Mouse (Mus musculus) lung, embryonic 14.5 days (tissue): ENCODE results near the gene Slc35f6. TPM values are rescaled to one million over a fixed set of nuclear protein-coding genes. Genes with fewer than 3 reads are reported as not detected.

Experiments used
- ATAC-seq: fragments of 200-750 bp; cut with Nextera tagmentation; 2 replicates; pipeline ENCODE4 v1.8.0; 2017; ENCODE audit warnings: mild to moderate bottlenecking, moderate TSS enrichment, moderate library complexity; ENCODE audit not compliant: insufficient read depth
- DNase-seq: peaks from one replicate; pipeline ENCODE4 v3.0.0-alpha.2; 2015
- H3K27ac ChIP-seq: fragments of 300-500 bp; sonication (generic); 2 replicates; pipeline ENCODE4 v1.5.1; 2014; ENCODE audit warnings: low read depth, mild to moderate bottlenecking, moderate library complexity
- H3K27me3 ChIP-seq: fragments of 300-500 bp; sonication (generic); 2 replicates; pipeline ENCODE4 v1.6.1; 2014; ENCODE audit warnings: low read length, control low read depth; ENCODE audit not compliant: insufficient read depth
- H3K36me3 ChIP-seq: fragments of 300-500 bp; sonication (generic); 2 replicates; pipeline ENCODE4 v1.6.1; 2014; ENCODE audit warnings: control low read depth; ENCODE audit not compliant: insufficient read depth
- H3K4me1 ChIP-seq: fragments of 300-500 bp; sonication (generic); 2 replicates; pipeline ENCODE4 v1.6.1; 2014; ENCODE audit warnings: antibody characterized with exemption, control low read depth; ENCODE audit not compliant: insufficient read depth
- H3K4me2 ChIP-seq: fragments of 300-500 bp; sonication (generic); 2 replicates; pipeline ENCODE4 v1.6.1; 2014; ENCODE audit warnings: mild to moderate bottlenecking
- H3K4me3 ChIP-seq: fragments of 300-500 bp; sonication (generic); 2 replicates; pipeline ENCODE4 v1.5.1; 2014; ENCODE audit warnings: low read depth, low read length
- H3K9ac ChIP-seq: fragments of 300-500 bp; sonication (generic); 2 replicates; pipeline ENCODE4 v1.6.1; 2014
- H3K9me3 ChIP-seq: fragments of 300-500 bp; sonication (generic); 2 replicates; pipeline ENCODE4 v1.6.1; 2016; ENCODE audit warnings: low read depth, low read length, control low read depth
- CTCF ChIP-seq: IDR thresholded peaks from 2 replicates; pipeline ENCODE4 v1.5.1; 2016; ENCODE audit warnings: antibody characterized with exemption, low read depth
- WGBS: fragments of 180-500 bp; shearing (Covaris S2); extraction: QIAGEN DNeasy Blood & Tissue Kit; methylation state at CpG from one replicate; pipeline ENCODE4 v1.1.7; 2014; 5-methylcytosine and 5-hydroxymethylcytosine counted together
- polyA plus RNA-seq: library from polyadenylated mRNA; unstranded; fragments of >200 nt; fragmentation: Nextera tagmentation; extraction: Ambion mirVana; gene quantifications from 2 replicates; pipeline ENCODE4 v1.2.1, GENCODE M21; 2014

Slc35f6 gene
- polyA plus RNA-seq, 1 experiment from 2014 or later: 27.6 TPM

DNA sequence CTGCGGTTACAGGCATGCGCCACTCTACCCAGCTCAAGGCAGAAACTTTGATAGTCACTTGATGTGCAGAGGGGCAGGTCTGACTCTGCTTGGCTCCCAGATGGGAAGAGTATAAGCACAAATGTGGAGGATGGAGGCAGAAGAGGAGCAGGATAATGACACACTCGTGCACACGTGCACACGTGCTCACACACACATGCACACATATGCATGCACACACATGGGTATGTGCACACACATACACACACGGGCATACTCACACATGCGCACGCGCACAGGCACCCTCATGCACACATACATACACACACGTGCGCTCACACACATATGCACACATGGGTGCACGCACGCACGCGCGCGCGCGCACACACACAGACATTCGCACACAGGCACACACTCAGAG lies 27.2 kb upstream of the Slc35f6 start:
- TF ChIP-seq CTCF: no peak
- Histone ChIP-seq H3K27me3 (peaks cover 15% of the 10 kb centered on the region), H3K36me3 (no peaks in the 10 kb centered on the region), H3K4me3 (no peak overlapping the region), H3K4me2 (no peak overlapping the region), H3K27ac (no peak overlapping the region), H3K4me1 (peaks cover 30% of the 10 kb centered on the region), H3K9me3 (no peaks in the 10 kb centered on the region), H3K9ac (no peak overlapping the region)
- ATAC-seq (no peak), DNase-seq (no peak)
- WGBS: 93% methylated on average over 20 of the region's 20 CpGs

DNA sequence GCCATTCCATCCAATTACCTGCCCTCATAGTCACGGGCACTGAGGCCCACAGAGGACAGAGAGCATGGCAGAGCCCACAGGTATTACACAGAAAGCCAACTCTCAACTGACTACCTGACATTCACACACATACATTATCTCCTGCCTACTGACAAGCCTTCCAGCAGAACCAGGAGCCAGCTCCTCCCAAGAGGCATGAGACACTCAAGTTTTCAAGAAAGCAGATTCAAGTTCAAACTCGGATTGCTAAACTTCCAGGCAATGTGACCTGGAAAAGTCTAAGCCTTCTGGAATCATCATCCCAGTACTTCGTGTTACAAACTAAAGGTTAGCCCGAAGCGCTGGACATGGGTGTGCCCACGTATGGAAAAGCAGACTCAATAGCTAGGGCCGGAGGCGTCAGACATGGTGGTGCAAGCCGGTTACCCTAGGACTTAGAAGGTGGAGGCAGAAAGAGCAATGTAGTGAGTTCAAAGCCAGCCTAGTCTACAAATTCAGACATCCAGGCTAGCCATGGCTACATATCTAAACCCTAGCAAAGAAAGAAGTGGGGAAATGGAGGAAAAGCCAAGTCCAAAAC lies 26.4 kb upstream of the Slc35f6 start:
- H3K9ac ChIP-seq: no peak overlapping the region
- H3K4me2 ChIP-seq: no peak overlapping the region
- no peaks in the 10 kb centered on the region for H3K36me3 ChIP-seq
- DNase-seq (no peak), ATAC-seq (no peak)
- WGBS: 90% methylated on average over 9 of the region's 9 CpGs
- H3K4me1 ChIP-seq: peaks cover 25% of the 10 kb centered on the region
- peaks cover 15% of the 10 kb centered on the region for H3K27me3 ChIP-seq
- no peak overlapping the region for H3K4me3 ChIP-seq
- H3K27ac ChIP-seq: no peak overlapping the region
- TF ChIP-seq CTCF: no peak
- no peaks in the 10 kb centered on the region for H3K9me3 ChIP-seq

DNA sequence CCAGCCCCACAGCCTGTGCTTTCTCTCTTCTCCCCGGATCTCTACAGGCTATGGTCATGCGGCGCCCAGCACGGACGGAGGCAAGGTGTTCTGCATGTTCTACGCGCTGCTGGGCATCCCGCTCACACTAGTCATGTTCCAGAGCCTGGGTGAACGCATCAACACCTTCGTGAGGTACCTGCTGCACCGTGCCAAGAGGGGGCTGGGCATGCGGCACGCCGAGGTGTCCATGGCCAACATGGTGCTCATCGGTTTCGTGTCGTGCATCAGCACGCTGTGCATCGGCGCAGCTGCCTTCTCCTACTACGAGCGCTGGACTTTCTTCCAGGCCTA lies 25.9 kb upstream of the Slc35f6 start:
- WGBS: 67% methylated on average over 22 of the region's 22 CpGs
- TF ChIP-seq CTCF: no peak
- Histone ChIP-seq H3K9me3 (no peaks in the 10 kb centered on the region), H3K9ac (no peak overlapping the region), H3K4me1 (peaks cover 20% of the 10 kb centered on the region), H3K4me3 (peak overlapping the region; percentile 33; the same call in 1 of the 2 replicates), H3K27ac (no peak overlapping the region), H3K4me2 (peak overlapping the region; percentile 70), H3K36me3 (no peaks in the 10 kb centered on the region), H3K27me3 (peaks cover 15% of the 10 kb centered on the region)
- 0 out of 2 replicates have a peak, but pooled peaks have one; percentile 3 for ATAC-seq
- DNase-seq: no peak

DNA sequence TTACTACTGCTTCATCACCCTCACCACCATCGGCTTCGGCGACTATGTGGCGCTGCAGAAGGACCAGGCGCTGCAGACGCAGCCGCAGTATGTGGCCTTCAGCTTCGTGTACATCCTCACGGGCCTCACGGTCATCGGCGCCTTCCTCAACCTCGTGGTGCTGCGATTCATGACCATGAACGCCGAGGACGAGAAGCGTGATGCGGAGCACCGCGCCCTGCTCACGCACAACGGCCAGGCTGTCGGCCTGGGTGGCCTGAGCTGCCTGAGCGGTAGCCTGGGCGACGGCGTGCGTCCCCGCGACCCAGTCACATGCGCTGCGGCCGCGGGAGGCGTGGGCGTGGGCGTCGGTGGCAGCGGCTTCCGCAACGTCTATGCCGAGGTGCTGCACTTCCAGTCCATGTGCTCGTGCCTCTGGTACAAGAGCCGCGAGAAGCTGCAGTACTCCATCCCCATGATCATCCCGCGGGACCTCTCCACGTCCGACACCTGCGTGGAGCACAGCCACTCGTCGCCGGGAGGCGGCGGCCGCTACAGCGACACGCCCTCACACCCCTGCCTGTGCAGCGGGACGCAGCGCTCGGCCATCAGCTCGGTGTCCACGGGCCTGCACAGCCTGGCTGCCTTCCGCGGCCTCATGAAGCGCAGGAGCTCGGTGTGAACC lies 25.4 kb upstream of the Slc35f6 start:
- DNase-seq: peak; percentile 44
- peak overlapping the region; percentile 10; the same call in 1 of the 2 replicates for H3K9ac ChIP-seq

DNA sequence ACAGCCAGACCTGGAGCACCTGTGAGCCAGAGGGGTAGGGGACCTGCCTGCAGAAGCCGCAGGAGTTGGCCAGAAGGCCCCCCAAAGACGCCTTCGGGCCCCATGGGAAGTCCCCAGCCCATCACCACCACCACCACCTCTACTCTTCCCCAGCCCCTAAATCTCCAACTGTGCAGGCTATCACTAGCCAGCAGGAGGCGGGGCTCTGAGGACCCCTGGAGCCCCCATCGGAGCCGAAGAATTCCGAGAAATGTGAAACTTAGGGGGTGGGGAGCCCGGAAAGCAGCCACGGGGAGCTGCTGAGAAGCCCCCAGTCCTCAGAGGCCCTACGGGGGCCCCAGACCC lies 24.9 kb upstream of the Slc35f6 start:
- peak; percentile 38; the same call in 1 of the 2 replicates for ATAC-seq
- H3K4me2 ChIP-seq: peak overlapping the region; percentile 70
- H3K4me3 ChIP-seq: peak overlapping the region; percentile 33
- no peaks in the 10 kb centered on the region for H3K9me3 ChIP-seq
- H3K4me1 ChIP-seq: peaks cover 20% of the 10 kb centered on the region
- H3K9ac ChIP-seq: peak overlapping the region; percentile 10; the same call in 1 of the 2 replicates
- TF ChIP-seq CTCF: 0 out of 2 replicates have a peak, but pooled peaks have one; percentile 5
- 2% methylated on average over 10 of the region's 10 CpGs for WGBS
- H3K27me3 ChIP-seq: peaks cover 15% of the 10 kb centered on the region
- H3K27ac ChIP-seq: no peak overlapping the region
- no peaks in the 10 kb centered on the region for H3K36me3 ChIP-seq
- peak; percentile 41 for DNase-seq

More for the DNA sequence above, 25.4 kb upstream of the Slc35f6 start:
- peak overlapping the region; percentile 70 for H3K4me2 ChIP-seq
- 6% methylated on average over 69 of the region's 69 CpGs for WGBS
- ATAC-seq: peak; percentile 45
- no peaks in the 10 kb centered on the region for H3K36me3 ChIP-seq
- H3K4me1 ChIP-seq: peaks cover 20% of the 10 kb centered on the region
- no peaks in the 10 kb centered on the region for H3K9me3 ChIP-seq
- no peak; the same call in 1 of the 2 replicates for TF ChIP-seq CTCF
- H3K4me3 ChIP-seq: peak overlapping the region; percentile 33
- no peak overlapping the region for H3K27ac ChIP-seq
- H3K27me3 ChIP-seq: peaks cover 15% of the 10 kb centered on the region

DNA sequence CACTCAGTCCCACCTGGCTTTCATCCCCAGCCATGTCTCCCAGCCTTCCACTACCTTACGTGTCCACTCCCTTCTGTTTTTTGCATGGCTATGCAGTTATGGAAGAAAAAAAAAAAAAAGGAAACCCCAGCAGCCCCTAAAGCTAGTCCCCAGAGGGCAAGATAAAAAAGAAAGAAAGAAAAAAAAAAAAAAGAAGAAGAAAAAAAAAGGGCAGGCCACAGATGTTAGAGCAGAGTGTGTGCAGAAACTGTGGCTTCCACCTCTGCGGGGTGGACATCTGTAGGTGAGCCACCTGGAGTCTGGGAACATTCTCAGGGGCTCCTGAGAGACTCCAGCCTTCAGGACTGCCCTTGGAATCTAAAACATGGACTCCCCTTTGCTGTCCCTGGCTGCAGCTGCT lies 24.4 kb upstream of the Slc35f6 start:
- Histone ChIP-seq H3K4me1 (peaks cover 20% of the 10 kb centered on the region), H3K4me2 (peak overlapping the region; percentile 70; the same call in 1 of the 2 replicates)

DNA sequence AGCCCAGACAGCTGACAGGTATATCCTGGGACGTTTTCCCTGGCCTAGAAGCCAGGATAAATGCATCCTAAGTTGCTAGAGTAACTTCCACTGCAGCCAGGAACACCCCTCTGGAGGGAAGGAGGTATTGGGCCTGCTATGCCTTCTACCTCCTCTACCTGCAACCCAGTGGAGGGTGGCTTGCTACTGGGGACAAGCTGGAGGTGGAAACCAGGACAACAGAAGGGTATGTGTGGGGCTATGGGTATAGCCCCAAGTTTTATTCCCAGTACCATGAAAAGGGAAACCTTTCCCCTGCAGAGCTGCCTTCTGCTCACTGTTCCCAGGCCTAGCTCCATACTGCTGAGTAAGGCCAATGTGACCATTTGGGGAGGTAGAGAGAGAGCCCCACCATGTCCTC lies 23.4 kb upstream of the Slc35f6 start:
- Histone ChIP-seq H3K27ac (peak overlapping the region; percentile 16; the same call in 1 of the 2 replicates), H3K9ac (no peak overlapping the region)
- no peak for ATAC-seq

More for the DNA sequence above, 24.4 kb upstream of the Slc35f6 start:
- Histone ChIP-seq H3K27me3 (peaks cover 15% of the 10 kb centered on the region), H3K4me3 (no peak overlapping the region), H3K9me3 (no peaks in the 10 kb centered on the region), H3K27ac (no peak overlapping the region), H3K9ac (no peak overlapping the region), H3K36me3 (no peaks in the 10 kb centered on the region)
- DNase-seq (no peak), ATAC-seq (no peak)
- 59% methylated on average over 2 of the region's 2 CpGs for WGBS
- no peak for TF ChIP-seq CTCF

More for the DNA sequence above, 23.4 kb upstream of the Slc35f6 start:
- TF ChIP-seq CTCF: no peak
- H3K4me1 ChIP-seq: peaks cover 20% of the 10 kb centered on the region
- no peaks in the 10 kb centered on the region for H3K36me3 ChIP-seq
- no peak for DNase-seq
- 41% methylated on average over 1 of the region's 1 CpGs for WGBS
- no peak overlapping the region for H3K4me2 ChIP-seq
- H3K9me3 ChIP-seq: no peaks in the 10 kb centered on the region
- peaks cover 15% of the 10 kb centered on the region for H3K27me3 ChIP-seq
- H3K4me3 ChIP-seq: no peak overlapping the region
